Mouse (Mus musculus) testis, adult 2 months (tissue): ENCODE results near the gene Slc22a20.

Source experiments
- CTCF ChIP-seq: fragments of 200-500 bp; IDR thresholded peaks from 2 replicates; pipeline ENCODE4 v1.5.1; 2012; ENCODE audit warnings: low read depth, mild to moderate bottlenecking, inconsistent platforms, low read length, moderate library complexity; ENCODE audit not compliant: control insufficient read depth, insufficient read depth, insufficient replicate concordance
- POLR2A ChIP-seq: fragments of 200-500 bp; IDR thresholded peaks from 2 replicates; pipeline ENCODE4 v1.6.1; 2012; ENCODE audit warnings: low read depth, mild to moderate bottlenecking, inconsistent platforms, low read length, moderate library complexity; ENCODE audit not compliant: control insufficient read depth

- TF ChIP-seq CTCF (no peak), POLR2A (no peak)
Observed at GRCm38 (mm10) chr19:5994711-5995110, 8.8 kb upstream of the Slc22a20 start.
